Mouse (Mus musculus): Measurements from ENCODE around the gene Eno4. TPM values are rescaled to one million over a fixed set of nuclear protein-coding genes. Genes with fewer than 3 reads are reported as not detected.
"Not testable (repeated sequence)": the region's sequence is repeated elsewhere in the genome, so short reads cannot be mapped to it uniquely, and the experiment has no call there.

Gene Eno4
- under 1 TPM in 5 of 26 experiments, not detected in 21; 0.29 to 0.50 (median 0.37) TPM for total RNA-seq (2018; cell fraction: chromatin; rRNA removed)
- total RNA-seq (2018; cell fraction: cytosol; rRNA removed): under 1 TPM in 13 of 26 experiments, not detected in 13; 0.05 to 0.26 (median 0.10) TPM
- under 1 TPM in 7 of 26 experiments, not detected in 19; 0.17 to 0.96 (median 0.26) TPM for total RNA-seq (2018; cell fraction: nucleus; rRNA removed)
- polyA plus RNA-seq (2018): not detected in 3 replicates

- Histone ChIP-seq H3K4me3 (ENCODE audit: inconsistent target) (peak within 1 kb of the TSS; percentile 56), H3K79me2 (ENCODE audit: inconsistent target) (no peaks in the 10 kb centered on the region), H3K36me3 (ENCODE audit: inconsistent target) (no peaks in the 10 kb centered on the region), H3K27ac (no peak within 1 kb of the TSS)
- WGBS (ENCODE audit: missing documents): 2% methylated on average over 63 of the region's 65 CpGs
Measured at GRCm38 (mm10) chr19:58942841-58943828, at the start of gene Eno4, which contains the start of gene Hspa12a. Gene Eno4 (plus strand): TSS chr19:58943425. Gene Hspa12a (minus strand): TSS chr19:58943654.

- Histone ChIP-seq H3K79me2 (ENCODE audit: inconsistent target) (no peaks in the 10 kb centered on the region), H3K27ac (no peak overlapping the region), H3K4me3 (ENCODE audit: inconsistent target) (no peak overlapping the region), H3K36me3 (ENCODE audit: inconsistent target) (no peaks in the 10 kb centered on the region)
- 78% methylated on average over 3 of the region's 3 CpGs for WGBS (ENCODE audit: missing documents)
Measured at GRCm38 (mm10) chr19:58896216-58896615, 47.0 kb upstream of the Eno4 start.

GRCm38 (mm10) chr19:58900471-58900870 lies 42.8 kb upstream of the Eno4 start:
- not testable (repeated sequence) for H3K27ac ChIP-seq; H3K36me3 ChIP-seq (ENCODE audit: inconsistent target); H3K4me3 ChIP-seq (ENCODE audit: inconsistent target); H3K79me2 ChIP-seq (ENCODE audit: inconsistent target)
- 90% methylated on average over 9 of the region's 10 CpGs for WGBS (ENCODE audit: missing documents)

- 61% methylated on average over 7 of the region's 7 CpGs for WGBS (ENCODE audit: missing documents)
- no peak overlapping the region for H3K27ac ChIP-seq
- H3K4me3 ChIP-seq (ENCODE audit: inconsistent target): no peak overlapping the region
- H3K36me3 ChIP-seq (ENCODE audit: inconsistent target): no peaks in the 10 kb centered on the region
- no peaks in the 10 kb centered on the region for H3K79me2 ChIP-seq (ENCODE audit: inconsistent target)
Measured at GRCm38 (mm10) chr19:58903079-58903898, 39.9 kb upstream of the Eno4 start.

GRCm38 (mm10) chr19:58903899-58904327 lies 39.3 kb upstream of the Eno4 start:
- no peak overlapping the region for H3K4me3 ChIP-seq (ENCODE audit: inconsistent target)

GRCm38 (mm10) chr19:58906685-58907084 lies 36.5 kb upstream of the Eno4 start:
- Histone ChIP-seq H3K79me2 (ENCODE audit: inconsistent target) (no peaks in the 10 kb centered on the region), H3K27ac (no peak overlapping the region), H3K36me3 (ENCODE audit: inconsistent target) (no peaks in the 10 kb centered on the region), H3K4me3 (ENCODE audit: inconsistent target) (no peak overlapping the region)
- WGBS (ENCODE audit: missing documents): 61% methylated on average over 7 of the region's 9 CpGs

More at GRCm38 (mm10) chr19:58903899-58904327, 39.3 kb upstream of the Eno4 start:
- H3K27ac ChIP-seq: no peak overlapping the region
- WGBS (ENCODE audit: missing documents): 2% methylated on average over 11 of the region's 11 CpGs
- no peaks in the 10 kb centered on the region for H3K36me3 ChIP-seq (ENCODE audit: inconsistent target)
- H3K79me2 ChIP-seq (ENCODE audit: inconsistent target): no peaks in the 10 kb centered on the region

GRCm38 (mm10) chr19:58908018-58908417 lies 35.2 kb upstream of the Eno4 start:
- Histone ChIP-seq H3K36me3 (ENCODE audit: inconsistent target) (no peaks in the 10 kb centered on the region), H3K27ac (no peak overlapping the region), H3K4me3 (ENCODE audit: inconsistent target) (no peak overlapping the region), H3K79me2 (ENCODE audit: inconsistent target) (no peaks in the 10 kb centered on the region)
- WGBS (ENCODE audit: missing documents): 50% methylated on average over 10 of the region's 10 CpGs

GRCm38 (mm10) chr19:58910941-58911368 lies 32.3 kb upstream of the Eno4 start:
- H3K4me3 ChIP-seq (ENCODE audit: inconsistent target): no peak overlapping the region
- H3K79me2 ChIP-seq (ENCODE audit: inconsistent target): no peaks in the 10 kb centered on the region
- no peak overlapping the region for H3K27ac ChIP-seq
- 7% methylated on average over 10 of the region's 11 CpGs for WGBS (ENCODE audit: missing documents)
- H3K36me3 ChIP-seq (ENCODE audit: inconsistent target): no peaks in the 10 kb centered on the region

GRCm38 (mm10) chr19:58911386-58911785 lies 31.8 kb upstream of the Eno4 start:
- Histone ChIP-seq H3K4me3 (ENCODE audit: inconsistent target) (no peak overlapping the region), H3K79me2 (ENCODE audit: inconsistent target) (no peaks in the 10 kb centered on the region), H3K36me3 (ENCODE audit: inconsistent target) (no peaks in the 10 kb centered on the region), H3K27ac (no peak overlapping the region)
- WGBS (ENCODE audit: missing documents): 19% methylated on average over 9 of the region's 9 CpGs

GRCm38 (mm10) chr19:58913301-58913700 lies 29.9 kb upstream of the Eno4 start:
- H3K79me2 ChIP-seq (ENCODE audit: inconsistent target): no peaks in the 10 kb centered on the region
- WGBS (ENCODE audit: missing documents): 93% methylated on average over 6 of the region's 6 CpGs
- no peak overlapping the region for H3K27ac ChIP-seq
- no peak overlapping the region for H3K4me3 ChIP-seq (ENCODE audit: inconsistent target)
- H3K36me3 ChIP-seq (ENCODE audit: inconsistent target): no peaks in the 10 kb centered on the region

- H3K79me2 ChIP-seq (ENCODE audit: inconsistent target): no peaks in the 10 kb centered on the region
- no peak overlapping the region for H3K27ac ChIP-seq
- no peaks in the 10 kb centered on the region for H3K36me3 ChIP-seq (ENCODE audit: inconsistent target)
- H3K4me3 ChIP-seq (ENCODE audit: inconsistent target): 0 out of 2 replicates have a peak overlapping the region, but pooled peaks have one; percentile 8
- 23% methylated on average over 11 of the region's 11 CpGs for WGBS (ENCODE audit: missing documents)
Measured at GRCm38 (mm10) chr19:58918597-58918996, 24.6 kb upstream of the Eno4 start.

GRCm38 (mm10) chr19:58919148-58919547 lies 24.1 kb upstream of the Eno4 start:
- Histone ChIP-seq H3K36me3 (ENCODE audit: inconsistent target) (no peaks in the 10 kb centered on the region), H3K4me3 (ENCODE audit: inconsistent target) (no peak overlapping the region), H3K27ac (no peak overlapping the region), H3K79me2 (ENCODE audit: inconsistent target) (no peaks in the 10 kb centered on the region)
- WGBS (ENCODE audit: missing documents): 42% methylated on average over 6 of the region's 7 CpGs

- no peaks in the 10 kb centered on the region for H3K36me3 ChIP-seq (ENCODE audit: inconsistent target)
Measured at GRCm38 (mm10) chr19:58931081-58931800, 12.0 kb upstream of the Eno4 start.

GRCm38 (mm10) chr19:58933062-58933461 lies 10.2 kb upstream of the Eno4 start:
- Histone ChIP-seq H3K27ac (no peak overlapping the region), H3K4me3 (ENCODE audit: inconsistent target) (no peak overlapping the region), H3K36me3 (ENCODE audit: inconsistent target) (no peaks in the 10 kb centered on the region), H3K79me2 (ENCODE audit: inconsistent target) (no peaks in the 10 kb centered on the region)
- WGBS (ENCODE audit: missing documents): 48% methylated on average over 4 of the region's 4 CpGs

More at GRCm38 (mm10) chr19:58931081-58931800, 12.0 kb upstream of the Eno4 start:
- no peak overlapping the region for H3K27ac ChIP-seq
- H3K4me3 ChIP-seq (ENCODE audit: inconsistent target): no peak overlapping the region
- 75% methylated on average over 16 of the region's 16 CpGs for whole genome bisulfite sequencing (ENCODE audit: missing documents)
- no peaks in the 10 kb centered on the region for H3K79me2 ChIP-seq (ENCODE audit: inconsistent target)
